Mouse (Mus musculus) small intestine, adult 2 months (tissue): ENCODE data around the gene Garnl3.

Experiments
- CTCF ChIP-seq: fragments of 200-500 bp; IDR thresholded peaks from 2 replicates; pipeline ENCODE4 v1.5.1; 2012; ENCODE audit warnings: low read depth, mild to moderate bottlenecking, control low read depth, inconsistent platforms, low read length, moderate library complexity, mixed read lengths; ENCODE audit not compliant: insufficient replicate concordance, insufficient read length; ENCODE audit errors: extremely low read depth
- POLR2A ChIP-seq: fragments of 200-500 bp; IDR thresholded peaks from 2 replicates; pipeline ENCODE4 v1.6.1; 2012; ENCODE audit warnings: low read depth, mild to moderate bottlenecking, control low read depth, inconsistent platforms, low read length, moderate library complexity

GRCm38 (mm10) chr2:33053966-33054365 lies 77.5 kb downstream of the Garnl3 start:
- TF ChIP-seq POLR2A (no peak), CTCF (no peak)
